Mouse (Mus musculus): ENCODE results near the gene Mrpl42.

Mrpl42 gene

GRCm38 (mm10) chr10:95514656-95515292, 13.0 kb upstream of the Mrpl42 start, which contains the start of gene Ube2n:
TSS of gene Ube2n (plus strand) at chr10:95515145.
- DNase-seq = peak; percentile 99

GRCm38 (mm10) chr10:95513768-95514556, 12.2 kb upstream of the Mrpl42 start:
- peak; percentile 61 for DNase-seq

DNA sequence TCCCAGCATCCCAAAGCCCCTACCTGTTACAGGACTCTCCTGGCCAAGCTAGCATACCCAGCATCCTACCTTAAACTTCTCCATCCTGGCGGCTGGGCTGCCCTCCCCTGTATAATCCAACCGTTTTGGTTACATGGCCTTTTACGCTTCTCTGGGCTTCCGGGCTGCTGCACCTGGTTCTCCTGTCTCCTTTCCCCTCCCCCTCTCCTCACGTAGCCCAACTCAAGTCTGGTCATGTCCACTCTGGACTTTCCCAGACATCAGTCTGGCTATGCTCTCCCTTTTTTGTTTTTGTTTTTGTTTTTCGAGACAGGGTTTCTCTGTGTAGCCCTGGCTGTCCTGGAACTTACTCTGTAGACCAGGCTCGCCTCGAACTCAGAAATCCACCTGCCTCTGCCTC, 10.9 kb upstream of the Mrpl42 start:
- no peak for DNase-seq

DNA sequence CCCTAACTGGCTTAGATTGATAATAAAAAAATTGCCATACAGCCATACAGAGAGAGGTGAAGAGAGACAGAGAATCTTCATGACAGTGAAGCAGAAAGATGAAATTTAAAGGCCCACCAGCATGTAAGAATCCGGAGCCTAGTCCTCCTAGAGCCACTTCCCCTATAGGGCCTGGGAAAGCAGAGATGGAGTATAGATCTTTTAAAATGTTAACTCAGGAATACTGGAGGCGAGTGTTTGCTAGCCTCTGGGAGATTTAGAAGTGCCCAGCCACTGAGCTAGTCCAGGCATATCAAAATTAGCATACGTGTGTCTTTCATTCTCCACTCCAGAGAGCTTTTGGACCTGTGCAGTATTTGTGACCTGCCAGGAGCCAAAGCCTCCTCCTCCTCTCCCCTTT, 7.5 kb upstream of the Mrpl42 start:
- DNase-seq = no peak

DNA sequence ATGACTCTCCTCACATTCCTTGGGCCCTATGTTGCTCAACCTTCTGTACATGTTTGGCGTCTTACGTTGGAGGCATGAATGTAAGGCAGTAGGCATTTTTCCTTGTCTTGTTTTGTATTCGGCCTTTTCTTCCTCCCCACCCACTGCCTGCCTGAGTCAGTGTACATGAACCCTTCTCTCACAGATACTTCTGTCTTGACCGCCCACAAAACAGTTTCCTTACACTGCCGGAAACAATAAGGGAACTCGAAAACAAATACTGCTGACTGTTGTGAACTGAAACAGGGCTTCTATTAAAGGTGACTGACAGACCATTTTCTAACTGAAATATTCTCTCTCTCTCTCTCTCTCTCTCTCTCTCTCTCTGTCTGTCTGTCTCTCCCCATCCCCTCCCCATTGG, 7.1 kb upstream of the Mrpl42 start:
- no peak for DNase-seq

- DNase-seq = no peak
Measured at GRCm38 (mm10) chr10:95508126-95508525, 6.4 kb upstream of the Mrpl42 start.

GRCm38 (mm10) chr10:95504341-95504740, 2.6 kb upstream of the Mrpl42 start:
- no peak for DNase-seq

DNA sequence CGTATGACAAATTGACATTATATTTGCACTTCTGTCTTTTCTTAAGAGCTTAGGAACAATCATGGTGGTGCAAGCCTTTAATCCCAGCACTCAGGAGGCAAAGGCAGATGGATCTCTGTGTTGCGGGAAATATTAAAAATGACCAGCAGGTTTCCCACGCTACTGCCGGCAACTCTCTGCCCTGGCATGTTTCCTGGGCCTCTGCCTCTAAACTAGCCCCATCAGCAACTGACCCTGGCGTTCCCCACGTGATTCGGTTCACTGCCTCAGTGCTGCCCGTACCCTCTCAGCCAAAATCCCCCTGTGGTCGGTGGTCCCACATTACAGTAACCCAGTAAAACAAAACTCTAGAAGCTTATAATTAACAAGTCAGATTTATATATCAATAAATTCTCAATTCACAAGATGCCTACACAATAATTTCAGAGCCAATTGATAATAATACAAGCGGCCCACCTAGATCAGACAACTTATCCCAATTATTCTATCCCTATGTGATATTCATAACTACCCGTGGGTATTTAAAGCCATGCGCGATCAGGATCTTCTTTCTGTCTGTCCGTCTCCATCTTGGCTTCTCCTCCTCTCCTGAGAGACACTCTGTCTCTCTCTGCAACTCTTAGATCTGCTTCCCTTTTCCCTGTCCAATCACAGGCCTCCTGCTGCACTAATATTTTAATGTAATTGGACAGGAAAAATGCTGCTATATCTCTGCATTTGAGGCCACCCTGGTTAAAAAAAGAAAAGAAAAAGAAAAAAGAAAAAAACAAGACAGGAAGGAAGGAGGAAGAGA, 1.9 kb upstream of the Mrpl42 start:
- no peak for DNase-seq

- no peak for DNase-seq
Measured at GRCm38 (mm10) chr10:95501033-95501432, 707 bp downstream of the Mrpl42 start.

- no peak for DNase-seq
Measured at GRCm38 (mm10) chr10:95494268-95494667, 7.5 kb downstream of the Mrpl42 start.

- no peak for DNase-seq
Measured at GRCm38 (mm10) chr10:95489653-95490052, 12.1 kb downstream of the Mrpl42 start.

DNA sequence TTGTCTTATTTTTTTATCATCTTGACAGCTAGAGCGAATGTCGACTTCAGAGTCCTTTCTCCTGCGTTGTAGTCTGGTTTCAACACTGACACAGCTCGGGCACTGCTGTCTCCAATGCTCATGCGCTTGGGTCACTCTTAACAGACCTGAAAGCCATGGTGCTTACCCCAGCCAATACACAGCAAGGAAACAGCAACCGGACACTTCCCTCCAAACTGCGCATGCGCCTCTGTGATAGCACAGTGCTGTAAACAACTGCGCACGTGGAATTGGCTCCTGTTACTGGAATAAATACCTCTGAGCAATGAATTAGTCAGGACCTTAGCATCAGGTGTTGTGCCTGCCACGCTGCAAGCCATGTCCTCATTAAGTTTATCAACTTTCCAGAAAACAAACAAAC, 24.2 kb downstream of the Mrpl42 start:
- DNase-seq = no peak

DNA sequence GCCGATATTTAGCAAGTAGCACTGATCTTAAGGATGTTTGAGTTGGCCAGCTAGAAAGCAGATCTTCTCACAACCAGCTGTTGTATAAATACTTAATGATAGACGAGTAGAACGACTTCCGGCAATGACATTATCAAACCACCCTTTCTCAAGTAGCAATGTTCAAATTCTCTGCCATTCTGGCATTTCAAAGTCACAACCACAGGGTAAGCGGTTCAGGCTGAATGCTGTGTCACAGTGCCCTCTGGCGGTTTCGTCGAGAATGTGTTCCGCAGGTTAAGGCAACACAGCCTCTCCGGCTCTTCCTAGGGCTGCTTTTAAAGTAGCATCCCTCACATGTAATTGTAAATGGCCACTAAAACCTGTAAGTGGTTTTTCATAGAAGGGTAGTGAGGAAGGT, 25.8 kb downstream of the Mrpl42 start:
- peak; percentile 49 for DNase-seq

DNA sequence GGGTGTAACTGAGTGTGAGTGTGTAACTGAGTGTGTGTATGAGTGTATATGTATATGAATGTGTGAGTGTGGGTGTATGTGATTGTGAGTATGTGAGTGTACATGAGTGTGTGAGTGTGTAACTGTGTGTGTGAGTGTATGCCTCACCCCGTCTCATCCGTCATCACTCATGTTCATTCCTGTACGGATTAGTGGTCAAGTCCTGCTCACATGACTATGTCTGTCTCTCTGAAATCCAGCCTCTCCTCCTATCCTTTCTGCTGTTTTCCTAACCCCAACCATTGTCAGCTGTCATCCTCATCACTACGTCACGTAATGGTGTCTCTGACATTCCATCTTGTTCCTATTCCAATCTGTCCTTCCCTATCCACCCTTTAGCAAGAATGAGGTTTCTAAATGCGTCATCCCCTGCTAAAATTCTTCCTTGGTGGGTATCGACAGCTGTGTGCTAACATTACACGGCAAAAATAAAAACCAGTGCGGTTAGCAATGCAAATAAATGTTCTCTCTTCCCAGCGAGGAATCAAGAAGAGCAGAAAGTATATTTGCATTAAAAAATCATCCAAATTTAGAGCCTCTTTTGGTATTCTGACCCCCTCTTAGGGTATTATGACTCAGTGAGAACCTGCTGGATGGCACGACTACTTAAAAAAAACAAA, 29.7 kb downstream of the Mrpl42 start:
- no peak for DNase-seq

DNA sequence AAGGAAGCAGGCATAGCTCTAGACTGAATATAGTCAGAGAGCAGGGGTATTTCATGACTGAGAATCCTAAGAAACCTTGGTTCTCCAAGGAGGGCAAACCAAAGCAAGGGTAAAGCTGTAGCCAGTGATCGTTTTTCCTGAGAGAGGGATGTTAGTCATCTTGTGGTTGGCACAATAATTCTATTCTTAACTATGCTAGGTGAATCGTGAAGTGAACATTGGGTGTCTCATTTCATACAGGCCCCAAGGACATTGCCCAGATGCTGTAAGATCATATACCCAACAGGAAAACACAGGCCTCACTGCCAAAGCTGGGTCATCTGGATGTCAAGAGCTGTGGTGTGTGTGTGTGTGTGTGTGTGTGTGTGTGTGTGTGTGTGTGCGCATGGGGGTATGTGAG, 30.6 kb downstream of the Mrpl42 start:
- no peak for DNase-seq

GRCm38 (mm10) chr10:95468894-95469293, 32.8 kb downstream of the Mrpl42 start:
- DNase-seq = no peak

DNA sequence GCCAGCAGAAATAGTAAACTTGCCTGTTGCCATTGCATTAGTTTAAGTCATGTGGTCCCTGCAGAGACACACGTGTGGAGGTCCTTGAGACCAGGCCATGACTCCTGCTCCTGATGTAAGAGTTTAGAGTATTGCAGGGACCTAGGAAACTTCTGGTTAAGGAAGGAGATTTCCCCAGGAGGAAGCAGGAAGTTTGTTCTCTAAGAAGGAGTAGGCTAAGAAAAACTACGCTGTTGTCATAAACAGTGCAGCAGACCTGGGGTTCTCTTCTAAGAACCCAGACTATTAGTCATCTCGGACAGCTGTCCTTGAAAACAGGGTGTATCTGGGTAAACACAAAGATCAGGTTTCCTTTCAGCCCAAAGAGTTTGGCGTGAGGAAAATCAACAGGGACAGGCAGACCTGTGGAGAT, 36.2 kb downstream of the Mrpl42 start:
- DNase-seq = no peak

- DNase-seq = no peak
Measured at GRCm38 (mm10) chr10:95464527-95464926, 37.2 kb downstream of the Mrpl42 start.

- DNase-seq = no peak
Measured at GRCm38 (mm10) chr10:95462231-95462630, 39.5 kb downstream of the Mrpl42 start.

- no peak for DNase-seq
Measured at GRCm38 (mm10) chr10:95461053-95461553, 40.6 kb downstream of the Mrpl42 start.

GRCm38 (mm10) chr10:95458050-95458806, 43.5 kb downstream of the Mrpl42 start:
- no peak for DNase-seq
